Comparison of ENCODE assay signal across 11 mouse cellular contexts in the genomic region with DNA sequence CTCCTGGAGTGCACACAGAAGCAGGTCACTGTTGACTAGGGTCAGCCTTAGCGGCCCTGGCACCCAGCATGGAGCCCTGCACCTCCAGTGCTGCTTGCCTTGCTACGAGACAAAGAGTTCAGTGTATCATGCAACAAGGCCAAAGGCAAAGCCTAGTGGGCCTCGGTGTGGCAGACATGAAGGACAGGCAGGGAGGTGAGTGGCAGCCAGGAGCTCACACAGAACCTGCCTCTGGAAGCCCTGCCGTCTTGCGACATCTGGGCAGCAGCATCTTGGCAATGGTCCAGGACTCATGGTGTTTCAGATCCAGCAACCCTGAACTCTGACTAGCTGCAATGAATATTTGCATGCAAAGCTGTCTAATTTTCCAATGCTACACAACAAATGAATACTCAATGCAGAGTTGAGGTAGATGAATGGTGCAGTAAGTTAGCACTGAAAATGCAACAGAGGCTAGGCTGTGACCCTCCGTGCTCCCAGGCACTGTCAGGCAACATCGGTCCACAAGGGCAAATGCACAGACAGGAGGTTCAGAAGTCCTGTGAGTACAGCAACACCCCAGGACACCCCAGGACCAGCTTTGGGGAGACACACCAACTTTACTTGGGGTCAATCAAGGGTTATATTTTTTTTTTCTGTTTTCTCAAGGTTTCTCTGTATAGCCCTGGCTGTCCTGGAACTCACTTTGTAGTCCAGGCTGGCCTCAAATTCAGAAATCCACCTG. TPM values are rescaled to one million over a fixed set of nuclear protein-coding genes. Genes with fewer than 3 reads are reported as not detected.
A peak's percentile ranks its signal among the peaks of the same experiment; 100 is the strongest.
DNase-seq lines count a peak whose midpoint lies in the region; ATAC-seq lines count a peak whose summit lies in the region.
"Had no signal": no experiment of that assay in that cellular context is flagged by ENCODE, and none has a peak within 500 bp of the region (broad histone marks: within the 10 kb centered on the region; RNA-seq: fewer than 3 reads in every experiment).

No protein-coding gene starts in this region.

- WGBS in forebrain, embryonic 14.5 days = 63% methylated on average over 7 of the region's 7 CpGs
- 83% methylated on average over 7 of the region's 7 CpGs for WGBS in forebrain, embryonic 12.5 days
- WGBS in midbrain, embryonic 14.5 days = 79% methylated on average over 7 of the region's 7 CpGs
- 77% methylated on average over 7 of the region's 7 CpGs for WGBS in midbrain, embryonic 16.5 days
- 93% methylated on average over 7 of the region's 7 CpGs for WGBS in limb, embryonic 10.5 days

- no peaks in the 10 kb centered on the region for H3K27me3 ChIP-seq in forebrain, embryonic 14.5 days (replicated peaks; ENCODE audit: control insufficient read depth, insufficient read depth, low read length)
- H3K27me3 ChIP-seq in forebrain, embryonic 12.5 days = no peaks in the 10 kb centered on the region
- H3K27me3 ChIP-seq in midbrain, embryonic 14.5 days (ENCODE audit: control insufficient read depth, insufficient read depth, low read length) = no peaks in the 10 kb centered on the region
- H3K27me3 ChIP-seq in midbrain, embryonic 16.5 days (ENCODE audit: control insufficient read depth, insufficient read depth, low read depth, low read length) = no peaks in the 10 kb centered on the region
- H3K27me3 ChIP-seq in limb, embryonic 10.5 days (ENCODE audit: low read depth, poor library complexity, severe bottlenecking) = peaks cover 5% of the 10 kb centered on the region
- H3K27me3 ChIP-seq: lung, embryonic 15.5 days had no signal

- H3K4me1 ChIP-seq in forebrain, embryonic 14.5 days (ENCODE audit: control insufficient read depth, insufficient read depth, low read length) = no peaks in the 10 kb centered on the region
- no peaks in the 10 kb centered on the region; the same call in 1 of the 2 replicates for H3K4me1 ChIP-seq in forebrain, embryonic 12.5 days
- H3K4me1 ChIP-seq in midbrain, embryonic 14.5 days (ENCODE audit: control insufficient read depth, insufficient read depth, low read length) = no peaks in the 10 kb centered on the region
- no peaks in the 10 kb centered on the region for H3K4me1 ChIP-seq in midbrain, embryonic 16.5 days (ENCODE audit: control insufficient read depth, insufficient read depth, low read length)
- peaks cover 13% of the 10 kb centered on the region for H3K4me1 ChIP-seq in limb, embryonic 10.5 days
- H3K4me1 ChIP-seq: lung, embryonic 15.5 days had no signal

- DNase-seq in forebrain, embryonic 14.5 days (ENCODE audit: low spot score) = peak; percentile 7
- DNase-seq in midbrain, embryonic 14.5 days = peak; percentile 23
- no peak for DNase-seq in limb, embryonic 10.5 days (ENCODE audit: low spot score)
- DNase-seq in skeletal muscle tissue, adult 2 months (ENCODE audit: low read depth, low spot score) = peak; percentile 14
- DNase-seq in left cerebral cortex, adult 8-10 months (ENCODE audit: low spot score in 2 of 2) = no peak
- DNase-seq: gastrocnemius, postnatal 14 days had no signal

- H3K4me3 ChIP-seq in forebrain, embryonic 14.5 days (ENCODE audit: low read depth, low read length) = no peak overlapping the region
- no peak overlapping the region for H3K4me3 ChIP-seq in forebrain, embryonic 12.5 days (replicated peaks)
- H3K4me3 ChIP-seq in midbrain, embryonic 14.5 days (replicated peaks; ENCODE audit: low read depth, low read length) = no peak overlapping the region
- H3K4me3 ChIP-seq in midbrain, embryonic 16.5 days (ENCODE audit: low read depth, low read length) = no peak overlapping the region
- H3K4me3 ChIP-seq in limb, embryonic 10.5 days = no peak overlapping the region
- H3K4me3 ChIP-seq: lung, embryonic 15.5 days had no signal

- H3K9me3 ChIP-seq in forebrain, embryonic 14.5 days (replicated peaks; ENCODE audit: control insufficient read depth, low read length) = no peaks in the 10 kb centered on the region
- no peaks in the 10 kb centered on the region for H3K9me3 ChIP-seq in forebrain, embryonic 12.5 days
- H3K9me3 ChIP-seq in midbrain, embryonic 14.5 days (ENCODE audit: control insufficient read depth, low read length) = no peaks in the 10 kb centered on the region
- H3K9me3 ChIP-seq in midbrain, embryonic 16.5 days (replicated peaks; ENCODE audit: control insufficient read depth, low read length, poor library complexity, severe bottlenecking) = no peaks in the 10 kb centered on the region
- no peaks in the 10 kb centered on the region for H3K9me3 ChIP-seq in limb, embryonic 10.5 days (replicated peaks)
- H3K9me3 ChIP-seq: lung, embryonic 15.5 days had no signal

- ATAC-seq in forebrain, embryonic 14.5 days = no peak
- ATAC-seq in forebrain, embryonic 12.5 days (ENCODE audit: low FRiP score) = no peak
- no peak for ATAC-seq in midbrain, embryonic 14.5 days (ENCODE audit: low FRiP score, low TSS enrichment)
- ATAC-seq in midbrain, embryonic 16.5 days = no peak
- ATAC-seq in inflammation-experienced regulatory T-cells, adult 6 months = no peak

- no peak overlapping the region for H3K27ac ChIP-seq in forebrain, embryonic 14.5 days (ENCODE audit: low read depth, low read length)
- H3K27ac ChIP-seq in forebrain, embryonic 12.5 days = no peak overlapping the region
- no peak overlapping the region for H3K27ac ChIP-seq in midbrain, embryonic 14.5 days (replicated peaks; ENCODE audit: low read depth, low read length)
- H3K27ac ChIP-seq in midbrain, embryonic 16.5 days (ENCODE audit: low read length) = no peak overlapping the region
- H3K27ac ChIP-seq in limb, embryonic 10.5 days = peak overlapping the region; percentile 25; the same call in 1 of the 2 replicates
- H3K27ac ChIP-seq: kidney, postnatal 0 days; lung, embryonic 15.5 days had no signal

- no peaks in the 10 kb centered on the region for H3K36me3 ChIP-seq in forebrain, embryonic 14.5 days (ENCODE audit: control insufficient read depth, insufficient read depth, low read length)
- no peaks in the 10 kb centered on the region for H3K36me3 ChIP-seq in forebrain, embryonic 12.5 days (replicated peaks)
- H3K36me3 ChIP-seq in midbrain, embryonic 14.5 days (ENCODE audit: control insufficient read depth, insufficient read depth, low read length) = no peaks in the 10 kb centered on the region
- no peaks in the 10 kb centered on the region for H3K36me3 ChIP-seq in midbrain, embryonic 16.5 days (ENCODE audit: control insufficient read depth, insufficient read depth, low read length)
- H3K36me3 ChIP-seq in limb, embryonic 10.5 days = no peaks in the 10 kb centered on the region
- H3K36me3 ChIP-seq: lung, embryonic 15.5 days had no signal

- no peak overlapping the region for H3K9ac ChIP-seq in forebrain, embryonic 14.5 days (ENCODE audit: low read length)
- H3K9ac ChIP-seq in forebrain, embryonic 12.5 days = no peak overlapping the region
- no peak overlapping the region for H3K9ac ChIP-seq in midbrain, embryonic 14.5 days (replicated peaks; ENCODE audit: low read length)
- H3K9ac ChIP-seq in midbrain, embryonic 16.5 days (ENCODE audit: low read depth, low read length) = no peak overlapping the region
- H3K9ac ChIP-seq: lung, embryonic 15.5 days had no signal

- H3K4me2 ChIP-seq in forebrain, embryonic 14.5 days (ENCODE audit: low read length) = no peak overlapping the region
- no peak overlapping the region for H3K4me2 ChIP-seq in forebrain, embryonic 12.5 days
- H3K4me2 ChIP-seq in midbrain, embryonic 14.5 days (ENCODE audit: low read length) = no peak overlapping the region
- H3K4me2 ChIP-seq in midbrain, embryonic 16.5 days (ENCODE audit: low read length) = no peak overlapping the region
- H3K4me2 ChIP-seq: lung, embryonic 15.5 days had no signal

RNA-seq across cellular contexts. Expression of gene Gm9833, which starts 2.4 kb away (rescaled TPM):
- 8.1 and 10.1 TPM in 2 replicates for polyA plus RNA-seq in forebrain, embryonic 14.5 days (2014; fragmentation: Nextera tagmentation; extraction: Ambion mirVana)
- polyA plus RNA-seq in forebrain, embryonic 12.5 days (2016; fragmentation: Nextera tagmentation; extraction: Ambion mirVana) = 5.8 and 11.0 TPM in 2 replicates
- 4.4 and 9.4 TPM in 2 replicates for polyA plus RNA-seq in midbrain, embryonic 14.5 days (2014; fragmentation: Nextera tagmentation; extraction: Ambion mirVana)
- polyA plus RNA-seq in midbrain, embryonic 16.5 days (2015; fragmentation: Nextera tagmentation; extraction: Ambion mirVana) = 6.7 and 8.3 TPM in 2 replicates
- 3.5 and 4.5 TPM in 2 replicates for polyA plus RNA-seq in limb, embryonic 10.5 days (2016; fragmentation: Nextera tagmentation; extraction: Ambion mirVana)
- 10 to 100 TPM in 3 of 4 experiments, 1 to 10 TPM in 1; 9.3 to 11.5 (median 10.2) TPM for total RNA-seq in left cerebral cortex, adult 8-10 months (2022)
- under 1 TPM in 1 of 3 experiments, not detected in 2; 0.24 TPM for polyA plus RNA-seq in inflammation-experienced regulatory T-cells, adult 6 months (2017; shearing (Covaris generic))

Comparison
In these comparisons a context has a peak if more than half of its experiments do, and no peak if none do; other contexts are left out.
1. DNase-seq: peak in forebrain, embryonic 14.5 days (single experiment), midbrain, embryonic 14.5 days (single experiment) and skeletal muscle tissue, adult 2 months (single experiment); none in limb, embryonic 10.5 days (single experiment) and left cerebral cortex, adult 8-10 months (0 of 2).